Mouse (Mus musculus): ENCODE data around the gene Gm10645.

DNA sequence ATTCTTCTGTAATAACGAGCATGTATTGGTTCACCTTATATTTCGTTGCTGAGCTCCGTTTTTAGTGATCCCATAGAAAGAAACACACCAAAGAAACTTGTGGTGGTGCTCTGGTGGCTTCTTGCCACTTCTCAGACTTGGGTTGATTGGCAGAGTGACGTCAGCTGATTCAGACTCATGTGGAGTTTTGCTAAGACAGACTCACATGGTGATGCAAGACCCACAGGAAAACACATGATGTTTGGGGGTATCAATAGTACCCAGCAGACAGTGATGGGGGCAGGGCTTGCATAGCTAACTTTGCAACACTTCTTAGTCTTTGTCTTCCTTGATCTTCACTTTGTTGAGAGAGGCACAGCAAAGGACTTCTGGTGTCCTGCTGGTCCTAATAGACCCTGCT, 21.4 kb downstream of the Gm10645 start:
- TF ChIP-seq POLR2A (IDR thresholded peaks at IDR 0.05; ENCODE audit: borderline replicate concordance, extremely low read depth, low read depth, low read length) (no peak), CTCF (IDR thresholded peaks at IDR 0.05; ENCODE audit: insufficient read depth, low read length) (no peak)
